Mouse (Mus musculus) c-Kit-positive CD71-positive TER-119-positive erythroid progenitor cells, embryonic 14.5 days (primary cell): Measurements from ENCODE around the gene Ttll13.
A peak's percentile ranks its signal among the peaks of the same experiment; 100 is the strongest.

Source experiments
- DNase-seq: peaks from one replicate; pipeline ENCODE4 v3.0.0-alpha.2; 2013; ENCODE audit warnings: low spot score

Gene Ttll13

GRCm38 (mm10) chr7:80246148-80246721 is at the start of gene Ttll13:
Gene Ttll13 (plus strand): TSS chr7:80246376.
- peak; percentile 96 for DNase-seq

- DNase-seq, result no peak
Observed at GRCm38 (mm10) chr7:80197371-80197770, 48.8 kb upstream of the Ttll13 start.

- no peak for DNase-seq
Observed at GRCm38 (mm10) chr7:80197941-80198778, 48.0 kb upstream of the Ttll13 start.

GRCm38 (mm10) chr7:80198863-80199262 is 47.3 kb upstream of the Ttll13 start:
- no peak for DNase-seq

GRCm38 (mm10) chr7:80199286-80199685 is 46.9 kb upstream of the Ttll13 start:
- no peak for DNase-seq

GRCm38 (mm10) chr7:80199851-80200587 is 46.2 kb upstream of the Ttll13 start:
- no peak for DNase-seq

- DNase-seq, result no peak
Observed at GRCm38 (mm10) chr7:80200588-80200945, 45.6 kb upstream of the Ttll13 start.

GRCm38 (mm10) chr7:80200963-80201539 is 45.1 kb upstream of the Ttll13 start:
- DNase-seq, result no peak

GRCm38 (mm10) chr7:80201888-80202540 is 44.2 kb upstream of the Ttll13 start:
- DNase-seq, result no peak

- DNase-seq, result no peak
Observed at GRCm38 (mm10) chr7:80202961-80203360, 43.2 kb upstream of the Ttll13 start.

GRCm38 (mm10) chr7:80203638-80204096 is 42.5 kb upstream of the Ttll13 start:
- no peak for DNase-seq

GRCm38 (mm10) chr7:80204362-80204761 is 41.8 kb upstream of the Ttll13 start:
- DNase-seq, result no peak

- DNase-seq, result no peak
Observed at GRCm38 (mm10) chr7:80204961-80205360, 41.2 kb upstream of the Ttll13 start.

- DNase-seq, result no peak
Observed at GRCm38 (mm10) chr7:80205705-80206589, 40.2 kb upstream of the Ttll13 start.

- DNase-seq, result no peak
Observed at GRCm38 (mm10) chr7:80207314-80207731, 38.9 kb upstream of the Ttll13 start.

- peak; percentile 68 for DNase-seq
Observed at GRCm38 (mm10) chr7:80208026-80208642, 38.0 kb upstream of the Ttll13 start.

GRCm38 (mm10) chr7:80208738-80209430 is 37.3 kb upstream of the Ttll13 start:
- peak; percentile 97 for DNase-seq

- DNase-seq, result no peak
Observed at GRCm38 (mm10) chr7:80209669-80210068, 36.5 kb upstream of the Ttll13 start.

- no peak for DNase-seq
Observed at GRCm38 (mm10) chr7:80210982-80211381, 35.2 kb upstream of the Ttll13 start.

GRCm38 (mm10) chr7:80213604-80214003 is 32.6 kb upstream of the Ttll13 start:
- no peak for DNase-seq
